Mouse (Mus musculus) frontal cortex, postnatal 14 days (tissue): ENCODE measurements at regions not wholly inside any gene's neighbourhood (a gene's known extent, or its start where the extent isn't known, plus 50 kb on each side); places are given as distances from the start of the nearest gene placed in this dataset.

Experiments
- DNase-seq, 2 experiments: peaks; one replicate each; pipeline ENCODE4 v3.0.0; 2022; ENCODE audit warnings: low spot score in 2 of 2

DNA sequence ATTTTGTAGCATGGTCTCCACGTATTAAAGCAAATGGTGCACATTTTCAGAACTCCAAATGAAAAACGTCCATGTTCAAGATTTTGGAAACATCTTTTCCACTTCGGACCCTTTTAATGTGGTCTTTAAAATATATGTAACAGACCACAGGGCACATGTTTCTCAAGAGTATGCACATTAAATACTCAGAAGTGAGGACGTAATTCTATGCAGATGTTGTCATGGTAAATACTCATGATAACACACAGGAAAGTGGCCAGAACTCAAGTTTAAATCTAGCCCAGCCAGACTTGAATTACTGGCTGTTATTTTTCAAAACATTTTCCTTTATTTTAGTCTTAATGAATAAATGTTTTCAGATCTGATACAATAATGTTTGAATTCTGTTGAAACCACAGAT is 719.7 kb downstream of the Ttll7 start:
- no peak for DNase-seq

DNA sequence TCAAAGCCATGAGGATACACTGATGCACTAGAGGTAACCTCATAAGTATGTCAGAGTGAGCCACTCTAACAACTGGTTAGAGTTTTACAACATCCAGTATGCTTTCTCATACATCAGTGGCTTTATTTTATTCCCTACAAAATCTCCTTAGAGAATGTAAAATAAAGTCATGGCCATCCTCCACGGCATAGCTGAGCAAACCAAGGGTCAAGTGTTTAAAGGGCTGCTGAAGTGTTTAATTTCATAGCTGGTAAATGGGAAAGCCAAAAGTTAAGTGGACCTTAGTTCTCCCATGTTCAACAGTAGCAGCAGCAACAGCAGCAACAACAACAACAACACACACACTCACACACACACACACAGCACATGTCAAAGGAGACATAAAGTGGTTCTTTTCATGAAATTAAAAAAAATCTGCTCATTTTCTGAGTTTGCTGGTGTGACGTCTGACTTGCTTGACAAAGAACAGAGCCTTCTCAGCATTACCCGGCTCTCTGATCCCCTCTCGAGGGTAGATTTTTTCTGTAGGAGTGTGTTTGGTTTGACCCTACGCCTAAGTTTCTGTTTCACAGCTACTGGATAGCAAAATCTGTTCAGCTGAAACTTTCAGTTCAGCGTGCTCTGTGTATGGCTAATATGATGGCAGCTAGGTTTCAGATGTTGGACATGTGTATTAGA is 693.3 kb downstream of the Ttll7 start:
- DNase-seq, result no peak

DNA sequence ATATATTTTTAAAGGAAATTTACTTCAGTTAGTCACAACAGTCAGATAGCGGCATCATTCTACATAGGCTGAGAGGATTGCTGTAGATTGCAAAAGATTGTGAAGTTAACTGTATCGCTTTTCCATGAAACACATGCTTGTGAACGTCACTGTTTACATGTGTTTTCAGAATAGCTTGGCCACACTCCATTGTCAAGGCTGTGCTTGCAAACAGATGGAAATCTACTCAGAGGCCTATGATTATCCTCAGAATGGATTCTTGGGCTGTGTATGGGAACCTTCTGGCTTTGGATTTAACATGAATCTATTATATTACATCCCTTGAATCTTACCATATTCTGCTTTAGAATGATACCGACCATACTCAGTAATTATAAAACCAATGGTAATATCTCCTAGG is 690.1 kb downstream of the Ttll7 start:
- no peak for DNase-seq

- DNase-seq, result no peak
Observed at GRCm38 (mm10) chr3:147537584-147537983, 685.4 kb downstream of the Ttll7 start.

- DNase-seq, result no peak
Observed at GRCm38 (mm10) chr3:147532196-147532595, 680.0 kb downstream of the Ttll7 start.

GRCm38 (mm10) chr3:147531608-147532180 is 679.5 kb downstream of the Ttll7 start:
- DNase-seq, result no peak
